Comparison of ENCODE assay signal across 23 mouse cellular contexts in the genomic region with DNA sequence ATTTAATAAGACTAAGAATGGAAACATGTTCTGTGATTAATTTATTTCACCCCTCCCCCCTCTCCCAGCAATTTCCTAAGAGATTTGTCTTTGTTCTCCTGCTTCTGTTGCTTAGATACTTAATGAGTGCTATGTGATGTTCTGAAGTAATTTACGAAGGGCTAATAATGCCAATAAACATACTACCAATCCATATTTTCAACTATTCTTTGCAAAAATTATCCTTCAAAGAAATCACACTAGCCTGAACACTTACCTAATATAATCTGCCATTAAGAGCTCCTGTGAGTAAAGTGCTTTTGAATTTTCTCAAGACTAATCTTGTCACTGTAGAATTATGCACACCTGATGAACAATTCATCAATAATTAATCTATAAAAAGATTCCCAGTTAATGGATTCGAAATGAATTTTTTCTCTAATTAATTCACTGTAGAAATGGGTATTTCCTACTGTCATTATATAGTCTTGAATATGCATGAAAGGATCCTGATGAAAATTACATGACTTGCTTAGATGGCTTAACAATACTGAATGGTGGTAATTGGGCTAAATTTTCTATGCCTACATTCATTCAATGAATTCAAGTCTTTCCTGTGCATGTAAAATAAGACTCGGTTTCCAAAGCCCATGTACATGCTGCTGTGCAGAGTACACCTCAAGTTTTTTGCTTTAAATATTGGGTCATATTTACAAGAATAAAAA.
DNase-seq lines count a peak whose midpoint lies in the region; ATAC-seq and TF ChIP-seq lines count a peak whose summit lies in the region.
"Had no signal": no experiment of that assay in that cellular context is flagged by ENCODE, and none has a peak within 500 bp of the region (broad histone marks: within the 10 kb centered on the region; RNA-seq: fewer than 3 reads in every experiment).

No protein-coding gene starts in this region.

- H3K9me3 ChIP-seq in hindbrain, embryonic 14.5 days (ENCODE audit: control insufficient read depth, low read length), result no peaks in the 10 kb centered on the region
- H3K9me3 ChIP-seq in hindbrain, postnatal 0 days (ENCODE audit: low read length), result no peaks in the 10 kb centered on the region
- no peaks in the 10 kb centered on the region for H3K9me3 ChIP-seq in forebrain, embryonic 14.5 days (replicated peaks; ENCODE audit: control insufficient read depth, low read length)
- H3K9me3 ChIP-seq in midbrain, embryonic 16.5 days (replicated peaks; ENCODE audit: control insufficient read depth, low read length, poor library complexity, severe bottlenecking), result no peaks in the 10 kb centered on the region
- H3K9me3 ChIP-seq: heart, embryonic 13.5 days; limb, embryonic 13.5 days; liver, embryonic 12.5 days had no signal

- H3K4me3 ChIP-seq in hindbrain, embryonic 14.5 days (replicated peaks; ENCODE audit: low read length), result no peak overlapping the region
- no peak overlapping the region for H3K4me3 ChIP-seq in hindbrain, postnatal 0 days (ENCODE audit: low read length)
- H3K4me3 ChIP-seq in forebrain, embryonic 14.5 days (ENCODE audit: low read depth, low read length), result no peak overlapping the region
- H3K4me3 ChIP-seq in midbrain, embryonic 16.5 days (ENCODE audit: low read depth, low read length), result no peak overlapping the region
- H3K4me3 ChIP-seq: heart, embryonic 13.5 days; limb, embryonic 13.5 days; liver, embryonic 12.5 days had no signal

- H3K27me3 ChIP-seq in hindbrain, embryonic 14.5 days (ENCODE audit: control insufficient read depth, insufficient read depth, low read length), result no peaks in the 10 kb centered on the region
- H3K27me3 ChIP-seq in hindbrain, postnatal 0 days (ENCODE audit: insufficient read depth, low read length), result no peaks in the 10 kb centered on the region
- H3K27me3 ChIP-seq in forebrain, embryonic 14.5 days (replicated peaks; ENCODE audit: control insufficient read depth, insufficient read depth, low read length), result no peaks in the 10 kb centered on the region
- no peaks in the 10 kb centered on the region for H3K27me3 ChIP-seq in midbrain, embryonic 16.5 days (ENCODE audit: control insufficient read depth, insufficient read depth, low read depth, low read length)
- H3K27me3 ChIP-seq: heart, embryonic 13.5 days; limb, embryonic 13.5 days; liver, embryonic 12.5 days had no signal

- H3K36me3 ChIP-seq in hindbrain, embryonic 14.5 days (replicated peaks; ENCODE audit: control insufficient read depth, insufficient read depth), result no peaks in the 10 kb centered on the region
- H3K36me3 ChIP-seq in hindbrain, postnatal 0 days (ENCODE audit: insufficient read depth, low read length), result no peaks in the 10 kb centered on the region
- no peaks in the 10 kb centered on the region for H3K36me3 ChIP-seq in forebrain, embryonic 14.5 days (ENCODE audit: control insufficient read depth, insufficient read depth, low read length)
- no peaks in the 10 kb centered on the region for H3K36me3 ChIP-seq in midbrain, embryonic 16.5 days (ENCODE audit: control insufficient read depth, insufficient read depth, low read length)
- H3K36me3 ChIP-seq: heart, embryonic 13.5 days; limb, embryonic 13.5 days; liver, embryonic 12.5 days had no signal

- no peak overlapping the region for H3K4me2 ChIP-seq in hindbrain, embryonic 14.5 days (replicated peaks)
- no peak overlapping the region for H3K4me2 ChIP-seq in hindbrain, postnatal 0 days (ENCODE audit: low read depth, low read length)
- no peak overlapping the region for H3K4me2 ChIP-seq in forebrain, embryonic 14.5 days (ENCODE audit: low read length)
- no peak overlapping the region for H3K4me2 ChIP-seq in midbrain, embryonic 16.5 days (ENCODE audit: low read length)
- H3K4me2 ChIP-seq: heart, embryonic 13.5 days; limb, embryonic 13.5 days; liver, embryonic 12.5 days had no signal

- 53% methylated on average over 3 of the region's 3 CpGs for WGBS in hindbrain, embryonic 14.5 days
- 47% methylated on average over 3 of the region's 3 CpGs for WGBS in hindbrain, postnatal 0 days
- 9% methylated on average over 3 of the region's 3 CpGs for WGBS in forebrain, embryonic 14.5 days
- 57% methylated on average over 3 of the region's 3 CpGs for WGBS in midbrain, embryonic 16.5 days

- peak; percentile 29 for DNase-seq in hindbrain, embryonic 14.5 days (ENCODE audit: low spot score)
- DNase-seq in hindbrain, postnatal 0 days (ENCODE audit: low spot score), result no peak
- DNase-seq in brain, embryonic 14.5 days (ENCODE audit: low read depth), result peak; percentile 89
- DNase-seq in forebrain, embryonic 14.5 days (ENCODE audit: low spot score), result peak; percentile 85
- no peak for DNase-seq in adrenal gland, postnatal 36 days
- no peak for DNase-seq in thymus, postnatal 4 days
- DNase-seq: adrenal gland, postnatal 25 days; cerebellum, adult 11-12 months; cerebellum, postnatal 10 days; gastrocnemius, postnatal 25 days; heart, adult 18-20 months; heart, postnatal 14 days; kidney, adult 18-20 months; kidney, postnatal 4 days; lung, adult 18-20 months; lung, postnatal 10 days; right cerebral cortex, adult 18-20 months; thymus, adult 2 months had no signal

- no peak for TF ChIP-seq POLR2A in brain, embryonic 14.5 days (IDR thresholded peaks at IDR 0.05; ENCODE audit: borderline replicate concordance, extremely low read depth, insufficient read depth, insufficient read length, poor library complexity, severe bottlenecking)

- TF ChIP-seq CTCF in hindbrain, postnatal 0 days (IDR thresholded peaks at IDR 0.05; ENCODE audit: low read depth), result no peak
- TF ChIP-seq CTCF in brain, embryonic 14.5 days (IDR thresholded peaks at IDR 0.05; ENCODE audit: borderline replicate concordance, extremely low read depth, insufficient read depth, insufficient read length), result no peak

- no peaks in the 10 kb centered on the region for H3K4me1 ChIP-seq in hindbrain, embryonic 14.5 days (replicated peaks; ENCODE audit: control insufficient read depth, insufficient read depth, low read length)
- no peaks in the 10 kb centered on the region for H3K4me1 ChIP-seq in hindbrain, postnatal 0 days (ENCODE audit: insufficient read depth, low read length)
- H3K4me1 ChIP-seq in forebrain, embryonic 14.5 days (ENCODE audit: control insufficient read depth, insufficient read depth, low read length), result peaks cover 6% of the 10 kb centered on the region; the same call in 1 of the 2 replicates
- no peaks in the 10 kb centered on the region for H3K4me1 ChIP-seq in midbrain, embryonic 16.5 days (ENCODE audit: control insufficient read depth, insufficient read depth, low read length)
- H3K4me1 ChIP-seq: heart, embryonic 13.5 days; limb, embryonic 13.5 days; liver, embryonic 12.5 days had no signal

- no peak overlapping the region for H3K9ac ChIP-seq in hindbrain, embryonic 14.5 days
- no peak overlapping the region for H3K9ac ChIP-seq in hindbrain, postnatal 0 days (replicated peaks; ENCODE audit: low read length)
- H3K9ac ChIP-seq in forebrain, embryonic 14.5 days (ENCODE audit: low read length), result no peak overlapping the region
- no peak overlapping the region for H3K9ac ChIP-seq in midbrain, embryonic 16.5 days (ENCODE audit: low read depth, low read length)
- H3K9ac ChIP-seq: heart, embryonic 13.5 days; limb, embryonic 13.5 days; liver, embryonic 12.5 days had no signal

- no peak overlapping the region for H3K27ac ChIP-seq in hindbrain, embryonic 14.5 days
- H3K27ac ChIP-seq in hindbrain, postnatal 0 days, result no peak overlapping the region
- H3K27ac ChIP-seq in forebrain, embryonic 14.5 days (ENCODE audit: low read depth, low read length), result no peak overlapping the region
- H3K27ac ChIP-seq in midbrain, embryonic 16.5 days (ENCODE audit: low read length), result no peak overlapping the region
- H3K27ac ChIP-seq: heart, embryonic 13.5 days; limb, embryonic 13.5 days; liver, embryonic 12.5 days had no signal

- peak; percentile 62; the same call in 1 of the 2 replicates for ATAC-seq in hindbrain, embryonic 14.5 days (ENCODE audit: low FRiP score)
- no peak for ATAC-seq in hindbrain, postnatal 0 days
- ATAC-seq in forebrain, embryonic 14.5 days, result peak; percentile 92
- peak; percentile 76 for ATAC-seq in midbrain, embryonic 16.5 days
- ATAC-seq: CD4-positive, CD25-positive, alpha-beta regulatory T cell, adult 4 months; liver, embryonic 12.5 days had no signal

Comparison
In these comparisons a context has a peak if more than half of its experiments do, and no peak if none do; other contexts are left out.
1. DNase-seq: peak in hindbrain, embryonic 14.5 days (single experiment), brain, embryonic 14.5 days (single experiment) and forebrain, embryonic 14.5 days (single experiment); none in hindbrain, postnatal 0 days (single experiment), adrenal gland, postnatal 36 days (0 of 2) and thymus, postnatal 4 days (single experiment).